Mouse (Mus musculus) liver, postnatal 0 days (tissue): ENCODE data around the gene Tmcc3. TPM values are rescaled to one million over a fixed set of nuclear protein-coding genes. Genes with fewer than 3 reads are reported as not detected.
A peak's percentile ranks its signal among the peaks of the same experiment; 100 is the strongest.

Source experiments
- ATAC-seq: fragments of 200-750 bp; cut with Nextera tagmentation; 2 replicates; pipeline ENCODE4 v1.8.0; 2017; ENCODE audit warnings: mild to moderate bottlenecking, moderate library complexity
- DNase-seq: peaks from one replicate; pipeline ENCODE4 v3.0.0-alpha.2; 2016
- H3K27ac ChIP-seq: fragments of 300-500 bp; sonication (generic); 2 replicates; pipeline ENCODE4 v1.5.1; 2014; ENCODE audit warnings: antibody characterized with exemption, moderate library complexity, mild to moderate bottlenecking, low read depth
- H3K27me3 ChIP-seq: fragments of 300-500 bp; sonication (generic); 2 replicates; pipeline ENCODE4 v1.6.1; 2014; ENCODE audit warnings: low read length, control low read depth, mixed read lengths; ENCODE audit not compliant: insufficient read depth
- H3K36me3 ChIP-seq: fragments of 300-500 bp; sonication (generic); replicated peaks from 2 replicates; pipeline ENCODE4 v1.6.1; 2014; ENCODE audit warnings: mild to moderate bottlenecking, control low read depth, low read length, moderate library complexity, mixed read lengths; ENCODE audit not compliant: insufficient read depth
- H3K4me1 ChIP-seq: fragments of 300-500 bp; sonication (generic); 2 replicates; pipeline ENCODE4 v1.6.1; 2014; ENCODE audit warnings: antibody characterized with exemption, mild to moderate bottlenecking, control low read depth; ENCODE audit not compliant: insufficient read depth
- H3K4me2 ChIP-seq: fragments of 300-500 bp; sonication (generic); 2 replicates; pipeline ENCODE4 v1.6.1; 2014; ENCODE audit warnings: low read depth, mild to moderate bottlenecking, low read length, moderate library complexity, mixed read lengths
- H3K4me3 ChIP-seq: fragments of 300-500 bp; sonication (generic); 2 replicates; pipeline ENCODE4 v1.5.1; 2014; ENCODE audit warnings: low read depth, low read length
- H3K9ac ChIP-seq: fragments of 300-500 bp; sonication (generic); replicated peaks from 2 replicates; pipeline ENCODE4 v1.6.1; 2014; ENCODE audit warnings: mild to moderate bottlenecking, moderate library complexity
- H3K9me3 ChIP-seq: fragments of 300-500 bp; sonication (generic); 2 replicates; pipeline ENCODE4 v1.6.1; 2016; ENCODE audit warnings: mild to moderate bottlenecking, control low read depth, low read length, mixed read lengths
- CTCF ChIP-seq: sonication (generic); IDR thresholded peaks from 2 replicates; pipeline ENCODE4 v1.5.1; 2016; ENCODE audit warnings: antibody characterized with exemption, low read depth
- EP300 ChIP-seq: IDR thresholded peaks from 2 replicates; pipeline ENCODE4 v1.6.1; 2016; ENCODE audit warnings: antibody characterized with exemption, low read depth, mild to moderate bottlenecking
- WGBS: fragments of 180-500 bp; shearing (Covaris S2); extraction: QIAGEN DNeasy Blood & Tissue Kit; methylation state at CpG from one replicate; pipeline ENCODE4 v1.1.7; 2014; ENCODE audit not compliant: insufficient replicate concordance; 5-methylcytosine and 5-hydroxymethylcytosine counted together
- polyA plus RNA-seq: library from polyadenylated mRNA; unstranded; fragments of >200 nt; fragmentation: Nextera tagmentation; extraction: Ambion mirVana; gene quantifications from 2 replicates; pipeline ENCODE4 v1.2.1, GENCODE M21; 2015

The Tmcc3 gene
- polyA plus RNA-seq, 1 experiment from 2014 or later, result 6.6 TPM

DNA sequence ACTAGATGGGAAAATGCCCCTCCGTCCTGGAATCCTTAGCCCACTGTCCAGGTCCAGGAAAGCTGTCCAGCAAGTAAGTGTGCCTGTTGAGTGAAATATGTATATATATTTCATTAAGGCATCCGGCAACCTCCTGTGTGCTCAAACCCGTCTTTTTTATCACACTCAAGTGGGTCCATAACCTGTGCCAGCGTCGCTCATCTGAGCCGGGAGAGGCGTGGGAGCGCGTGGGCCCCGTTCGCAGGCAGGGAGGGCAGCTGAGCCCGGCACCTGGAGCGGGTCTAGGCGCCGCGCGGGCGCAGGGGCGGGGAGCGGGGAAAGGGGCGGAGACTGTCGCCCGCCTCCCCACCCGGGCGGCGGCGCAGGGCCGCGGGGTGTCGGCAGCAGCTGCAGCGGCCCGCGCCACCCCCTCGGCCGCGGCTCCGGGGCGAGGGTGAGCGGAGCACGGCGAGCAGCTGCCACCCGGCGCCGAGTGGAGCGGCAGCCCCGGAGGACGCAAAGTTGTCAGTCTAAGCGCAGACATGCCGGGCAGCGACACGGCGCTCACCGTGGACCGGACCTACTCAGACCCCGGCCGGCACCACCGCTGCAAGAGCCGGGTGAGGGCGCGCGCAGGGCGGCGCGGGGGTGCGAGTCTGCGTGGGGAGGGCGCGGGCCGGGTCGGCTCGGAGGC is 202.9 kb downstream of the Tmcc3 start:
- peak overlapping the region; percentile 73 for H3K27ac ChIP-seq
- peaks cover 18% of the 10 kb centered on the region for H3K27me3 ChIP-seq
- no peaks in the 10 kb centered on the region for H3K36me3 ChIP-seq
- no peak for TF ChIP-seq EP300
- TF ChIP-seq CTCF, result no peak
- H3K4me1 ChIP-seq, result peaks cover 4% of the 10 kb centered on the region; the same call in 1 of the 2 replicates
- peak overlapping the region; percentile 81 for H3K4me2 ChIP-seq
- H3K4me3 ChIP-seq, result peak overlapping the region; percentile 59
- H3K9me3 ChIP-seq, result no peaks in the 10 kb centered on the region
- DNase-seq (peak; percentile 74), ATAC-seq (peak; percentile 85)
- WGBS, result 1% methylated on average over 46 of the region's 71 CpGs
- peak overlapping the region; percentile 69 for H3K9ac ChIP-seq

DNA sequence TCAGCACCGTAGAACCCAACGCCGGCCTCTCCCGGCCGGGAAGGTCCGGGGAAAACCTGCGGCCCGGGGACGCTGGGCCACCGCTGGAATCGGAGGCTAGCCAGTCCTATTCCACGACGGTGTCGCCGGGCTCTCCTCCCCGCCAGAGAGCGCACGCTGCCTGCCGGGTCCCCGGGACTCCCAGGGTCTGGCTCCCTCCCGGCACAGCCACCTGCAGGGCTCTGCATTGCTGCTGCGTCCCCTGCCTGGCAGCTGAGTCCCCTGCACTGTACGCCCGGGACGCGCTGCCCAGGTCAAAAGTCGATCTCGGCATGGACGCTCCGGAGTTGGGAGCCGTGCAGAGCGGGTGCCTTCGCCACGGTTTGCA is 203.4 kb downstream of the Tmcc3 start:
- Histone ChIP-seq H3K27ac (peak overlapping the region; percentile 73), H3K4me1 (peaks cover 4% of the 10 kb centered on the region; the same call in 1 of the 2 replicates), H3K4me3 (peak overlapping the region; percentile 59), H3K4me2 (peak overlapping the region; percentile 81), H3K36me3 (no peaks in the 10 kb centered on the region), H3K27me3 (peaks cover 18% of the 10 kb centered on the region), H3K9me3 (no peaks in the 10 kb centered on the region), H3K9ac (peak overlapping the region; percentile 69)
- peak; percentile 82 for ATAC-seq
- TF ChIP-seq CTCF (peak; percentile 58), EP300 (no peak)
- WGBS, result under 1% methylated on average over 31 of the region's 34 CpGs
- DNase-seq, result peak; percentile 73

DNA sequence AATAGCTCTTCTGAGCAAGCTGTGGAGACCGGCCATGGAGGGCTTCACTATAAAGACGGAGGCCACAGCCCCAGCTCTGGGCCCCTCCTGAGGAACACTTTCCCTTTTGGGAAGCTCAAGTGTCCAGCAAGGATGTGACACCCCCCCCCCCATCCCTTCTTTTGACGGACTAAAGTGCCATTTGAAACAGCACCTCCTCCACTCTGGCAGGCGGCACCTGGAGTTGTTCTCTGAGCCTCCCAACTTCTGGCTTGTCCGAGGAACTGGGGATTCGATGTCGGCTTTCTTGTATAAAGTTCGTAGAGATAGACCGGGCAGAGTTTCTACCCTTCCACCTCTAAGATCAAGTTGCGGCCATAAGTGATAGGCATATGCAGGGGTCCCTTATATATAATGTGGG is 203.8 kb downstream of the Tmcc3 start:
- no peak for TF ChIP-seq EP300
- no peak for TF ChIP-seq CTCF
- Histone ChIP-seq H3K4me3 (peak overlapping the region; percentile 59), H3K4me2 (peak overlapping the region; percentile 81), H3K9me3 (no peaks in the 10 kb centered on the region), H3K9ac (peak overlapping the region; percentile 69), H3K36me3 (no peaks in the 10 kb centered on the region), H3K4me1 (peaks cover 4% of the 10 kb centered on the region; the same call in 1 of the 2 replicates), H3K27ac (peak overlapping the region; percentile 73), H3K27me3 (peaks cover 18% of the 10 kb centered on the region)
- ATAC-seq, result no peak
- WGBS, result 5% methylated on average over 10 of the region's 10 CpGs
- no peak for DNase-seq

DNA sequence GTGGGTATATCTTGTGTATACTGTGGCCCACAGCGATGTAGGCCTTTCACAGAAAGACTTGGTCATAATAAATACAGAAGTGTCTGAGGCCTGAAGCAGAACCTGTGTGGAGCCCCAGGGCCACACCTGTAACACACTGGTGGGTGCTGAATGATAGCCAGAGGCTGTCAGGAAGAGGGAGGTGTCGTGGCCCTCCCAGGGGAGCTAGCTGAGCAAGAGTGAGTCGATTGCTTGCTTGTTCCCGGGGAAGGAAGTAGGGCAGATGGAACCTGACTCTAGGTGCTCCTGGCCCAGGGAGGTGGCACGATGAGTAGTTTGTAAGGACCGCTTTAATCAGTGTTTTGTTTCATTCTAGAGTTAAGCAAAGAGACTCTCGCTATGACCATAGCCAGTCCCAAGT is 208.1 kb downstream of the Tmcc3 start:
- no peak for DNase-seq

DNA sequence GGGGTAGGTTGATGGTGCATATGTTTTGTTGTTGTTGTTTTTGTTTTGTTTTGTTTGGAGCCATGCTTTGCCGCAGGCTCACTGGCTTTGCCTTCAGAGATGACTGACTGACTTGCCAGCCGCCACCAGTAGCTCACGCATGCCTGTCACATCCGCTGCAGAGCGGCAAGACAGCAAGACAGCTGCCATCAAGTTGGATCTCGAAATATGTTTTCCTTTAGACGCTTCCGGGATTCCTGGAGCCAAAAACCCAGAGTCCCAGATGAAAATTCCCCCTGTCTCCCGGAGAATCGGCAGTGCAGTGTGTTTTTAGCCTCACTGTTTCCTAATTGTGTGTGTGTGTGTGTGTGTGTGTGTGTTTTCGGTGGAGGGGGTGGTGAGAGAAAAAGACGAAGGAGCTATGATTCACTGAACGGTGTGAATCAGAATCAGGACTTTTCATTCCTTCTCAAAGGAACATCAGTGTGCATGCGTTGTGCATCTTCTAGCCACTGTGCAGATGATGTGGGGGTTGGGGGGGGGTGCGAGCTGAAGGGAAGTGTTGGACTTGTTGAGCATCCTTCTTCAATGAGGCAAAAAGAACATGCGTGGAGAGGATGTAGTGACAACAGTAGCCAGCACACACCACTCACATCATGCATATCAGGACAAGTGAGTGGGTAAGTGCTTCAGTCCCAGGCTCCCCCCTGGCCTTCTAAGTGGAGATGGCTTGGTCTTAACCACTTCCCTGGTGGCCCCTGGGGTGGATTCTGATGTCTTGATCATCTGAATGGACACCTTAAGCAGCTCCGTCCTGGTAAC is 208.8 kb downstream of the Tmcc3 start:
- TF ChIP-seq EP300 (no peak), CTCF (no peak)
- Histone ChIP-seq H3K9ac (no peak overlapping the region), H3K36me3 (no peaks in the 10 kb centered on the region), H3K27ac (no peak overlapping the region), H3K4me3 (no peak overlapping the region), H3K4me2 (peak overlapping the region; percentile 24; the same call in 1 of the 2 replicates), H3K4me1 (peaks cover 15% of the 10 kb centered on the region), H3K9me3 (no peaks in the 10 kb centered on the region), H3K27me3 (0 out of 2 replicates have a peak, but pooled peaks cover 5% of the 10 kb centered on the region)
- ATAC-seq, result no peak
- 55% methylated on average over 17 of the region's 17 CpGs for WGBS
- DNase-seq, result no peak

More for the DNA sequence above, 208.1 kb downstream of the Tmcc3 start:
- Histone ChIP-seq H3K9ac (no peak overlapping the region), H3K27me3 (peaks cover 10% of the 10 kb centered on the region), H3K36me3 (no peaks in the 10 kb centered on the region), H3K4me2 (no peak overlapping the region), H3K4me1 (peaks cover 15% of the 10 kb centered on the region), H3K9me3 (no peaks in the 10 kb centered on the region), H3K27ac (no peak overlapping the region), H3K4me3 (no peak overlapping the region)
- WGBS, result 56% methylated on average over 7 of the region's 7 CpGs
- TF ChIP-seq CTCF (no peak), EP300 (no peak)
- ATAC-seq, result no peak

DNA sequence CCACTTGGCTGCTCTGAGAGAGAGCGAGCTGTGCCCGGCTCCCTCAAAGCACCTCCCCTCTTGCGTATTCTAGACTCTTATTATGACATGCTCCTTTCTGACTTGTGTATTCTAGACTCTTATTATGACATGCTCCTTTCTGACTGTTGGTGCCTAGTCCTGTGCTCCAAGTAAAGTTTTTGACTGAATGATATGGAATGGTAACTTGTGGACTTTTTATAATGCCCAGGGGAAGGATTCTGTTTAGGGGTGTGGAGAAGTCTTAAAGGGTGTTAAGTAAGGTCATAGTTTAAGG is 209.3 kb downstream of the Tmcc3 start:
- Histone ChIP-seq H3K4me1 (peaks cover 18% of the 10 kb centered on the region), H3K27ac (no peak overlapping the region), H3K36me3 (no peaks in the 10 kb centered on the region), H3K27me3 (0 out of 2 replicates have a peak, but pooled peaks cover 3% of the 10 kb centered on the region), H3K9ac (no peak overlapping the region), H3K4me2 (peak overlapping the region; percentile 24; the same call in 1 of the 2 replicates), H3K9me3 (no peaks in the 10 kb centered on the region), H3K4me3 (no peak overlapping the region)
- 25% methylated on average over 3 of the region's 3 CpGs for WGBS
- ATAC-seq (peak; percentile 70; the same call in 1 of the 2 replicates), DNase-seq (no peak)
- no peak for TF ChIP-seq EP300
- TF ChIP-seq CTCF, result no peak
